27 mouse cellular contexts compared by ENCODE assay signal in genomic region chr6:28296306-28296705, GRCm38 (mm10).
DNase-seq lines count a peak whose midpoint lies in the region; ATAC-seq and TF ChIP-seq lines count a peak whose summit lies in the region.
"Had no signal": no experiment of that assay in that cellular context is flagged by ENCODE, and none has a peak within 500 bp of the region (broad histone marks: within the 10 kb centered on the region; RNA-seq: fewer than 3 reads in every experiment).

No protein-coding gene starts in this region.

- no peak for TF ChIP-seq CTCF in midbrain, postnatal 0 days (IDR thresholded peaks at IDR 0.05)

- no peaks in the 10 kb centered on the region for H3K9me3 ChIP-seq in midbrain, embryonic 10.5 days (replicated peaks)
- H3K9me3 ChIP-seq in midbrain, embryonic 16.5 days (replicated peaks; ENCODE audit: control insufficient read depth, low read length, poor library complexity, severe bottlenecking), result no peaks in the 10 kb centered on the region
- no peaks in the 10 kb centered on the region for H3K9me3 ChIP-seq in midbrain, postnatal 0 days (ENCODE audit: low read length)
- H3K9me3 ChIP-seq: embryonic facial prominence, embryonic 15.5 days; intestine, embryonic 15.5 days; neural tube, embryonic 15.5 days had no signal

- no peaks in the 10 kb centered on the region for H3K36me3 ChIP-seq in midbrain, embryonic 10.5 days
- no peaks in the 10 kb centered on the region for H3K36me3 ChIP-seq in midbrain, embryonic 16.5 days (ENCODE audit: control insufficient read depth, insufficient read depth, low read length)
- H3K36me3 ChIP-seq in midbrain, postnatal 0 days (ENCODE audit: insufficient read depth, low read length), result no peaks in the 10 kb centered on the region
- H3K36me3 ChIP-seq: embryonic facial prominence, embryonic 15.5 days; intestine, embryonic 15.5 days; limb, embryonic 12.5 days; neural tube, embryonic 15.5 days had no signal

- peak; percentile 11 for DNase-seq in adrenal gland, postnatal 14 days
- DNase-seq in adrenal gland, adult 2 months, result no peak
- DNase-seq in midbrain, embryonic 10.5 days (ENCODE audit: low spot score), result peak; percentile 62
- no peak for DNase-seq in midbrain, postnatal 0 days (ENCODE audit: low spot score)
- peak; percentile 38 for DNase-seq in testis, postnatal 14 days (ENCODE audit: low spot score)
- no peak for DNase-seq in gastrocnemius, adult 18-20 months (ENCODE audit: low spot score)
- DNase-seq in spleen, adult 18-20 months, result no peak
- DNase-seq: cerebellum, adult 18-20 months; cerebellum, postnatal 14 days; gastrocnemius, postnatal 14 days; heart, adult 18-20 months; heart, postnatal 36 days; kidney, adult 8-10 months; kidney, postnatal 36 days; liver, postnatal 0 days; lung, postnatal 10 days; right cerebral cortex, adult 18-20 months; thymus, postnatal 14 days had no signal

- H3K4me3 ChIP-seq in midbrain, embryonic 10.5 days, result peak overlapping the region; percentile 5
- no peak overlapping the region for H3K4me3 ChIP-seq in midbrain, embryonic 16.5 days (ENCODE audit: low read depth, low read length)
- no peak overlapping the region for H3K4me3 ChIP-seq in midbrain, postnatal 0 days (ENCODE audit: low read depth, low read length)
- H3K4me3 ChIP-seq: embryonic facial prominence, embryonic 15.5 days; intestine, embryonic 15.5 days; limb, embryonic 12.5 days; neural tube, embryonic 15.5 days had no signal

- no peak overlapping the region for H3K9ac ChIP-seq in midbrain, embryonic 16.5 days (ENCODE audit: low read depth, low read length)
- no peak overlapping the region for H3K9ac ChIP-seq in midbrain, postnatal 0 days (replicated peaks; ENCODE audit: low read length, poor library complexity, severe bottlenecking)
- H3K9ac ChIP-seq: embryonic facial prominence, embryonic 15.5 days; hindbrain, embryonic 14.5 days; intestine, embryonic 15.5 days; limb, embryonic 12.5 days; liver, postnatal 0 days; neural tube, embryonic 15.5 days had no signal

- WGBS in midbrain, embryonic 10.5 days, result 11% methylated on average over 8 of the region's 8 CpGs
- WGBS in midbrain, embryonic 16.5 days, result 12% methylated on average over 8 of the region's 8 CpGs
- 19% methylated on average over 8 of the region's 8 CpGs for WGBS in midbrain, postnatal 0 days

- H3K4me1 ChIP-seq in midbrain, embryonic 10.5 days, result peaks cover 29% of the 10 kb centered on the region
- H3K4me1 ChIP-seq in midbrain, embryonic 16.5 days (ENCODE audit: control insufficient read depth, insufficient read depth, low read length), result no peaks in the 10 kb centered on the region
- no peaks in the 10 kb centered on the region for H3K4me1 ChIP-seq in midbrain, postnatal 0 days (ENCODE audit: insufficient read depth, low read length)
- H3K4me1 ChIP-seq: embryonic facial prominence, embryonic 15.5 days; intestine, embryonic 15.5 days; limb, embryonic 12.5 days; neural tube, embryonic 15.5 days had no signal

- no peak overlapping the region for H3K4me2 ChIP-seq in midbrain, embryonic 16.5 days (ENCODE audit: low read length)
- 0 out of 2 replicates have a peak overlapping the region, but pooled peaks have one; percentile 6 for H3K4me2 ChIP-seq in midbrain, postnatal 0 days (ENCODE audit: low read depth, low read length, poor library complexity, severe bottlenecking)
- H3K4me2 ChIP-seq: embryonic facial prominence, embryonic 15.5 days; hindbrain, embryonic 14.5 days; intestine, embryonic 15.5 days; limb, embryonic 12.5 days; liver, embryonic 11.5 days; neural tube, embryonic 15.5 days had no signal

- no peaks in the 10 kb centered on the region for H3K27me3 ChIP-seq in midbrain, embryonic 10.5 days (ENCODE audit: low read depth, poor library complexity, severe bottlenecking)
- no peaks in the 10 kb centered on the region for H3K27me3 ChIP-seq in midbrain, embryonic 16.5 days (ENCODE audit: control insufficient read depth, insufficient read depth, low read depth, low read length)
- no peaks in the 10 kb centered on the region for H3K27me3 ChIP-seq in midbrain, postnatal 0 days (ENCODE audit: insufficient read depth, low read length)
- H3K27me3 ChIP-seq: intestine, embryonic 15.5 days; limb, embryonic 12.5 days; neural tube, embryonic 15.5 days had no signal

- H3K27ac ChIP-seq in midbrain, embryonic 10.5 days (replicated peaks), result peak overlapping the region; percentile 80
- no peak overlapping the region for H3K27ac ChIP-seq in midbrain, embryonic 16.5 days (ENCODE audit: low read length)
- H3K27ac ChIP-seq in midbrain, postnatal 0 days (ENCODE audit: low read depth, low read length), result no peak overlapping the region
- H3K27ac ChIP-seq: embryonic facial prominence, embryonic 15.5 days; hindbrain, embryonic 14.5 days; intestine, embryonic 15.5 days; limb, embryonic 12.5 days; neural tube, embryonic 15.5 days; stomach, postnatal 0 days had no signal

- ATAC-seq in midbrain, embryonic 16.5 days, result no peak
- ATAC-seq in midbrain, postnatal 0 days (ENCODE audit: low FRiP score), result no peak
- ATAC-seq: forebrain, embryonic 16.5 days; intestine, embryonic 15.5 days; liver, postnatal 0 days had no signal

Comparison
In these comparisons a context has a peak if more than half of its experiments do, and no peak if none do; other contexts are left out.
1. DNase-seq: peak in adrenal gland, postnatal 14 days (single experiment), midbrain, embryonic 10.5 days (single experiment) and testis, postnatal 14 days (single experiment); none in adrenal gland, adult 2 months (single experiment), midbrain, postnatal 0 days (single experiment), gastrocnemius, adult 18-20 months (single experiment) and spleen, adult 18-20 months (0 of 2).